Mouse (Mus musculus) bone marrow, adult 2 months (tissue): ENCODE results near the gene Fam204a.

Source experiments
- CTCF ChIP-seq: fragments of 200-500 bp; IDR thresholded peaks from 2 replicates; pipeline ENCODE4 v1.5.1; 2011; ENCODE audit warnings: low read length, control low read depth; ENCODE audit not compliant: control insufficient read depth, insufficient read depth
- POLR2A ChIP-seq: fragments of 200-500 bp; IDR thresholded peaks from 2 replicates; pipeline ENCODE4 v1.6.1; 2011; ENCODE audit warnings: low read depth, mild to moderate bottlenecking, control low read depth, low read length, borderline replicate concordance; ENCODE audit not compliant: control insufficient read depth

DNA sequence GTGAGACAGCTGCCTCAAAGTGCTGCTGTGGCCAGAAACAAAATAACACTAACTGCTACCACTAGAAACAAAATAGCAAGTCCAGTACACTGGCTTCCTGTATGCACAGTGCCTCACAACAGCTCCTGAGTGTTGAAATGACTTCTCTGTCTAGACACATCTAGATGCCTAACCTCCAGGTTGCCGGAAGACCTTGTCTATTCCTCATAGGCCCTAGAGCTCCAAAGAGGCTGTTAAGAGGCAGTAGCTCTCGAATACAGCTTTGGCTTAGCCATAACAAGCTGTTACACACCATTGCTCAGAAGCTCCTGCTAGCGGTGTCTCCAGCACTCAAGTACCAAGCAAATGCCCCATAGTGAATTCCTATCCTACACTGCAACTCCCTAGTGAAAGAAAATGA, 76.4 kb downstream of the Fam204a start:
- TF ChIP-seq CTCF (no peak), POLR2A (no peak)
